Mouse (Mus musculus): ENCODE results near the gene Adra1d.
A peak's percentile ranks its signal among the peaks of the same experiment; 100 is the strongest.

Gene Adra1d

GRCm38 (mm10) chr2:131561891-131562585 lies at the start of gene Adra1d:
Gene Adra1d (minus strand): TSS chr2:131562283.
- DNase-seq (ENCODE audit: extremely low spot score, low read depth, low spot score), result no peak

DNA sequence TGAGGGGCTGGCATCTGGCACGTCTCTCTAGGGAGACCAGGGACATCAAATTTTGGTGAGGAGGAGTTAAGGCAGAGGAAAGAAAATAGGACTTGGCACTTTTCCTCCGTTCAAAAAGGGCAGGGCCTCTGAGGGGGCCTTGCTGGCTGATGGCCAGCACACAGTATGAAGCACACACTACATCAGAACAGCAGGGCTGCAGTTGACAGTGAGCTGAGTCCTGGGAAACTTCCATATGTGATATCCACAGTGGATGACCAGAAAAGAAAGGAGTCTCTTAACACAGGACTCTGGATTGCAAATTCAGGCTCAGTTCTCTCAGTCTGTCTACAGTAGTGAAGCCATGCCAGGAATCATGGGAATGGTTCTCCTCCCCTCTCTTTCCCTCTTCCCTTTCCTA lies 39.8 kb upstream of the Adra1d start:
- DNase-seq (ENCODE audit: extremely low spot score, low read depth, low spot score), result no peak

DNA sequence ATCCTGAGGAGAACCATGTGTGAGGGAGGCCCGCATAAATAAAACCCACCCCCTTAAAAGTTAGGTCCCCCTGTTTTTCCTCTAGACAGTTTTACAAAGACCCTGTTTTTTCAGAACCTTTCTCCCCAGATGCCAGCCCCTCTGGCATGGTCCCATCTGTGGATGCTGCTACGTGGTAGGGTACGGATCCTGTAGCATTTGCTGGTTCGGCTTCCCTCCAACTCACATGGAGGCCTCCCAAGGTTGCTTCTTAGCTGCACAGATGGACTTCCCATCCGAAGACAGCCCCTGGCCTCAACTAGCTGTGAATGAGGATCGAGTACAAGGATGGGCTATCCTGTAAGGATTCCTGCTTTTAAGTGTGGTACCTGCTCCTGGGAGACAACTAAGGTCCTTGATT lies 32.8 kb upstream of the Adra1d start:
- no peak for DNase-seq (ENCODE audit: extremely low spot score, low read depth, low spot score)

DNA sequence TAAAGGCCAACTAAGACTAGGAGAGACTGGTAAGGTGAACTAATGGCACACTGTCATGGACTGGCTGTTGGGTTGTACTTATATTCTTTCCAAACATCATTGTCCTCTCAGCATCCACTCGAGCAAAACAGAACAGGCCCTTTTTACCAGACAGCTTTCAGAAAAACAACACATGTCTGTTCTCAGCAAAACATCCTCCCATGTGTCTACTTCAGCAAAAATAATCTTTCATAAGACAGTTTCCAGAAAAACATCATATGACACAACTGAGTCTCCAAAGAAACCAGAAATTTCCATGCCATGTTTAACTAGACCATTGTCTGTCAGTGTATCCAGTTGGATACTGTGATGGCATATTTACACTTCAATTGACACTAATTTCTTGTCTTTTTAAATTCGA lies 25.4 kb upstream of the Adra1d start:
- DNase-seq (ENCODE audit: extremely low spot score, low read depth, low spot score), result no peak

- DNase-seq (ENCODE audit: extremely low spot score, low read depth, low spot score), result no peak
Observed at GRCm38 (mm10) chr2:131581506-131581905, 19.4 kb upstream of the Adra1d start.

GRCm38 (mm10) chr2:131562586-131563122 lies 571 bp upstream of the Adra1d start:
- no peak for DNase-seq (ENCODE audit: extremely low spot score, low read depth, low spot score)

- no peak for DNase-seq (ENCODE audit: extremely low spot score, low read depth, low spot score)
Observed at GRCm38 (mm10) chr2:131561344-131561870, 676 bp downstream of the Adra1d start.

DNA sequence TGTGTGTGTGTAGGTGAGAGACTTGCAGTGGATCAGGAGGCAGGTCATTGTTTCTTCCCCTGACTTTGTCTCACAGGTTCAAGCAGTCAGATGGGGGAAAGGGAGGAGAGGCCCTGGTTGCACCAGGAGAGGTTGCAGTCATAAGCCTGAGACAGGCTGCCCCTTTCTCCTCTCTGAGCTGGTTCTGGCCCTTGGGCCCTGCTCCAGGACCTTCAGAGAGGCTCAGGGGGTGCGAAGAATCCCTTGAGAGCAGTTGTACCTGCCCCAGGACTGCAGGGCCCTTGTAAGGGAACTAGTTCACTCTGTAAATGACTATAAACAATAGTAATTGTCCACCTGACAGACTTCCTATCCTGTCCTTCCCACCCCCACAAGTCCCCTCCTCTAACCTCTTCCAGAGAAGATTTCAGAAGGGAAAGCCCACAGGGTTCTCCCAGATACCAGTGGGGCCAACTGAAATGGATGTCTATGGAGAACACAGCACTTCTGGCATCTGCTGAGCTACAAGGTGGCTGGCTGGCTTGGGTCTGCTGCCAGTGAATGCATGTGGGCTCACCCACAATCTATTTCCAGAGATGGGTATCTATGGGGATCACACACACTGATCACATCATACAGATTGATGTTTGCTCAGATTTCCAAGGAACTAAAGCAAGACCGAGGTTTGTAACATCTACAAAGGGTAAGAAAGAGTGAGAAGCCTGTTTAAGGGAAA lies 1.7 kb downstream of the Adra1d start:
- DNase-seq (ENCODE audit: extremely low spot score, low read depth, low spot score), result no peak

GRCm38 (mm10) chr2:131557896-131558295 lies 4.2 kb downstream of the Adra1d start:
- DNase-seq (ENCODE audit: extremely low spot score, low read depth, low spot score), result no peak

GRCm38 (mm10) chr2:131552736-131553400 lies 9.2 kb downstream of the Adra1d start:
- no peak for DNase-seq (ENCODE audit: extremely low spot score, low read depth, low spot score)

DNA sequence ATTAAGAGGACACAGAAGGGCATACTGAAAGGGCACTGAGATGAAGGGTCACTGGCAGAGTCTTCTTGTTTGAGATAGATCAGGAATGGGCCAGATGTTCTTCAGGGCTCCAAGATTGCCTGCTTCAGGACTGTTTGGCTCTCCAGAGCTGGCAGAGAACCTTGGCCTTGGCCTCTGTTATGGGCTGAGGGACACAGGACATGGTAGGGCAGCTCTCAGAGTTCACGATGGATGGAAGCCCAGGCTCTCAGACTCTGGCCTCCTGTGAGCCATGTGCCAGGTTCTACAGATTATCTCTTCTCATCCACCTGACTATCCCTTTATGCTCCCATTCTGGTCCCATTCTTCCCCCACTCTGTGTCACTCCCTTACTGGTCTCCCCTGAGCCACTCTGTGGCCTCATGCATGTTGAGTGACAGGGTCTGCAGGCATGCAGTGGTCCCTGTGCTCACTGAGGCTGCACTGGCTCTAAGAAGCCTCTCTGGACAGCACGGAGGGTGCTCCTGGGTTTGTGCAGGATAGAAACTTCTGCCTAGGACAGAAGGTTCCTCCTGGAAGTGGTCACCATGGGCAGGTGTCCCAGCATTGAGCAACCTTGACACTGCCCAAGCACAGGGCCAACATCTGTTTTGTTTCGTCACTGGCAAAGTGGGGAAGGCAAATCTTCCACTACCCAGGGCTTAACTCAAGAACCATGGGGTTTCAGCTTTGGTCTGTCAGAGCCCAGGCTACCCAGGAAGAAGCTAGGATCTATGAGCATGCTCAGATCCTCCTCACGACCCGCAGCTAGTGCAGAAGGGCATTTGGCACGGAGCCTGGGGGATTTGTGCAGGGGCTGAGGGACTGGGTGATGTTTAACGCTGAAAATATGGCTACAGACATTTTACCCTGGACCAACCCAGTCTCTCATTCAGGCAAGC lies 10.1 kb downstream of the Adra1d start:
- DNase-seq (ENCODE audit: extremely low spot score, low read depth, low spot score), result no peak

DNA sequence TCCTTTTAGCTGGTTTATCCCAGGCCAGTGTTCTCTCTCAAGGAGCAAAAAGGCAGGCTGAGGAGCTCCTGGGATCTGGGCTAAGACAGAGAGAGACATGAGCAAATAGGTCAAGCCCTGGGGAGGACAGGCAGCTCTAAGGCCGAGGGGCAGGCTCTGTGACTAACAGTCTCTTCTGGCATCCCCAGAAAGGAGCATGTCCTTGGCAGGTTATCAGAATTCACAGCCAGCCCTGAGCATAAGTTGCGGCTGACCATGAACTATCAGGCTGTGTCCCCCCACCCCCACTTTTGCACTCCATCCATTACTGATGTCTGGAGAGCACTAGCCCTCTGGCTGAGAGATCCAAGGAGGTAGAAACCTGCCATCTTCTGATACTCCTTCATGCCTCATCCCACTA lies 11.2 kb downstream of the Adra1d start:
- DNase-seq (ENCODE audit: extremely low spot score, low read depth, low spot score), result no peak

DNA sequence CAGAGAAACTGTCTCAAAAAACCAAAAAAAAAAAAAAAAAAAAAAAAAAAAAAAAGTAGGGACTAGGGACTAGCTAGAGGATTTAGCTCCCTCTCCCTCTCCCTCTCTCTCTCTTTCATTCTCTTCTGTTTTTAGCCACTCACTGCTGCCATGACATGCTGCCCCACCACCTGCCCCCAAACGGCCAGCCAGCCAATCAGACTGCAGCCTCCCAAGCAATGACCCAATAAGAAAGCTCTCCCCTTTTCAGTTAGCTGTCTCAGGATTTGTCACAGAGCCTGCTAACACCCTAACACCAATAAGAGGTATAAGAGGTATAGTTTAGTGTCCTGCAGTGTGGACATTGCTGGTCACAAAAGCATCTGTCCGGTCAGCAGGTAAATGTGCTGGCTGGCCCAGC lies 11.6 kb downstream of the Adra1d start:
- no peak for DNase-seq (ENCODE audit: extremely low spot score, low read depth, low spot score)

- DNase-seq (ENCODE audit: extremely low spot score, low read depth, low spot score), result no peak
Observed at GRCm38 (mm10) chr2:131549090-131549489, 13.0 kb downstream of the Adra1d start.

GRCm38 (mm10) chr2:131548330-131548729 lies 13.8 kb downstream of the Adra1d start:
- no peak for DNase-seq (ENCODE audit: extremely low spot score, low read depth, low spot score)

GRCm38 (mm10) chr2:131546745-131547408 lies 15.2 kb downstream of the Adra1d start:
- no peak for DNase-seq (ENCODE audit: extremely low spot score, low read depth, low spot score)

GRCm38 (mm10) chr2:131546308-131546700 lies 15.8 kb downstream of the Adra1d start:
- DNase-seq (ENCODE audit: extremely low spot score, low read depth, low spot score), result no peak

DNA sequence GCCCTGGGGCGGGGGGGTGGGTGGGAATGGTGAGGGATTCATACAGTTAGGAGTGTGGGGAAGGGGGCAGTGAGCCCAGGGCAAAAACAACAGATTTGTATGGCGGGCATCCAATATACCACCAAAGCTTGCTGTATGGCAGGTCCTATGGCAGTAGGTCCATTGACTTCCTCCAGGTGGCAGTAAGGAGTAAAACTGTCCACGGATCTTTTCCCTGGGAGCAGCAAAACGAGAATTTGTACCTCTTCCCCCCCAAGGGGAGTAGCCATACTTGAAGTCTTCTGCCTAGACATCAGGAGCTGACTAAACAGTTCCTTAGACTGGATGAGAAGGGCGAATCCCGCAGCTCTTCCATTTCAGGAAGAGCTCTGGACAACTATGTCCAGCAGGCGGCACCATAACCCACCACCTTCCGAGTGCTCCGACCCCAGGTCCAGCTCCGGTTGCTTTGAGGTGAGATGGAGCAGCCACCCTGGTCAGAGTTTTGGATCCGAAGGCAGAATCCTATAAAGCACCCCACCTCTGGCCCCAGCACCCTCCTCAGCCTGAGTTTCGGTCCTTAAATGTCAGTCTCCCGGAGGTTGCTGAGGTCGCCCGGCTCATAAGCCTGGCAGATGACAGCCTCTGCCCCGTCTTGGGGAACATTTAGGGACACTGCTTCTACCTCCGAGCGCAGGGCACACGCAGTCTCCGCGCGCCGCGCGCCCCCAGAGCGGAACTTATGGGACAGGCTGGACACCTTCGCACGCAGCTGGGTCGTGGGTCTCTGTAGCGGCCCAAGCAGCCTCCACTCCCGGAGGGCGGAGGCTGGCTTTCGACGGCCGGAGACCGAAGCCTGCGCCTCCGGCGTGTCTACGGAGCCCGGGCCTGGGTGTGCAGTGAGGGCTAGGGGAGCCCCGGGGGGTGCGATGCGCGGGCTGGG lies 16.4 kb downstream of the Adra1d start:
- DNase-seq (ENCODE audit: extremely low spot score, low read depth, low spot score), result peak; percentile 56

- DNase-seq (ENCODE audit: extremely low spot score, low read depth, low spot score), result no peak
Observed at GRCm38 (mm10) chr2:131542531-131542930, 19.6 kb downstream of the Adra1d start.

All from hindlimb bud, embryonic 11.5 days (tissue).